ENCODE assay signal across 12 mouse cellular contexts in the genomic region with DNA sequence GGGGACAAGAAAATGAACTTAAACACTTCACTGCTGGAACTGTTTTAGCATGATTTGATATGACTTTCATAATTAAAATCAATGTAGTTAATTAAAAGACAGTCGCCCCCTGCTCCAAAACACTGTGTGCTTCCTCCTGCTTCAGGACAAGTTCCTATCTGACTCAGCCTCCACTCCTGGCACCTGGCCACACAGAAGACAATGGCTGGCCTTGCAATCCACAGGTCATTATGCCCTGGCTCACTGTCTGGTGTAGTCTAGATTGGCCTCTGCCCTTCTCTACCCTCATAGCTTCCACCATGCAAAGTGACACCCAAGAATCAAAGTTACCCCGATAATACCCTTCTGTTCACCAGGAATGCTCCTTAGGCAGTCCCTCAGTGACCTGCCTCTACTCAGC. TPM values are rescaled to one million over a fixed set of nuclear protein-coding genes. Genes with fewer than 3 reads are reported as not detected.
DNase-seq lines count a peak whose midpoint lies in the region; ATAC-seq and TF ChIP-seq lines count a peak whose summit lies in the region.
"Had no signal": no experiment of that assay in that cellular context is flagged by ENCODE, and none has a peak within 500 bp of the region (broad histone marks: within the 10 kb centered on the region; RNA-seq: fewer than 3 reads in every experiment).

No protein-coding gene starts in this region.

- no peaks in the 10 kb centered on the region for H3K36me3 ChIP-seq in kidney, adult 2 months (ENCODE audit: control insufficient read depth, insufficient read depth, low read length)
- H3K36me3 ChIP-seq in kidney, embryonic 14.5 days (ENCODE audit: control insufficient read depth, insufficient read depth, low read length): no peaks in the 10 kb centered on the region
- H3K36me3 ChIP-seq in intestine, embryonic 16.5 days (ENCODE audit: control insufficient read depth, insufficient read depth, low read length): no peaks in the 10 kb centered on the region
- H3K36me3 ChIP-seq: liver, embryonic 13.5 days had no signal

- TF ChIP-seq CTCF in kidney, adult 2 months (conservative IDR thresholded peaks at IDR 0.05; ENCODE audit: insufficient read depth, insufficient read length, low read depth, low read length): no peak

- H3K4me3 ChIP-seq in kidney, adult 2 months (ENCODE audit: insufficient read depth, low read depth, low read length): no peak overlapping the region
- H3K4me3 ChIP-seq in kidney, embryonic 14.5 days (ENCODE audit: low read length): no peak overlapping the region
- no peak overlapping the region for H3K4me3 ChIP-seq in intestine, embryonic 16.5 days (ENCODE audit: low read length)
- H3K4me3 ChIP-seq: liver, embryonic 13.5 days had no signal

- H3K4me2 ChIP-seq in kidney, embryonic 14.5 days (replicated peaks; ENCODE audit: low read depth, low read length): no peak overlapping the region
- H3K4me2 ChIP-seq in intestine, embryonic 16.5 days (ENCODE audit: low read depth, low read length): no peak overlapping the region
- H3K4me2 ChIP-seq: liver, embryonic 13.5 days had no signal

- no peak overlapping the region for H3K27ac ChIP-seq in kidney, adult 2 months (ENCODE audit: insufficient read depth, low read depth, low read length)
- H3K27ac ChIP-seq in kidney, embryonic 14.5 days (ENCODE audit: low read depth, low read length): no peak overlapping the region
- H3K27ac ChIP-seq in intestine, embryonic 16.5 days (ENCODE audit: low read length): no peak overlapping the region
- H3K27ac ChIP-seq: liver, embryonic 13.5 days had no signal

- no peak overlapping the region for H3K9ac ChIP-seq in kidney, embryonic 14.5 days (ENCODE audit: low read depth, low read length)
- H3K9ac ChIP-seq in intestine, embryonic 16.5 days (ENCODE audit: low read depth, low read length): no peak overlapping the region
- H3K9ac ChIP-seq: liver, embryonic 13.5 days had no signal

- no peaks in the 10 kb centered on the region for H3K27me3 ChIP-seq in kidney, adult 2 months (replicated peaks; ENCODE audit: control insufficient read depth, insufficient read depth, low read length)
- H3K27me3 ChIP-seq in kidney, embryonic 14.5 days (ENCODE audit: control insufficient read depth, insufficient read depth, low read length): no peaks in the 10 kb centered on the region
- H3K27me3 ChIP-seq in intestine, embryonic 16.5 days (replicated peaks; ENCODE audit: control insufficient read depth, insufficient read depth, low read length): no peaks in the 10 kb centered on the region
- H3K27me3 ChIP-seq: liver, embryonic 13.5 days had no signal

- H3K4me1 ChIP-seq in kidney, adult 2 months (ENCODE audit: control insufficient read depth, insufficient read depth, low read length): peaks cover 26% of the 10 kb centered on the region
- peaks cover 5% of the 10 kb centered on the region; the same call in 1 of the 2 replicates for H3K4me1 ChIP-seq in kidney, embryonic 14.5 days (ENCODE audit: control insufficient read depth, insufficient read depth, low read length)
- H3K4me1 ChIP-seq in intestine, embryonic 16.5 days (ENCODE audit: control insufficient read depth, insufficient read depth, low read length): peaks cover 6% of the 10 kb centered on the region; the same call in 1 of the 2 replicates

- no peak for TF ChIP-seq POLR2A in kidney, adult 2 months (IDR thresholded peaks at IDR 0.05; ENCODE audit: low read depth, low read length)

- H3K9me3 ChIP-seq in kidney, embryonic 14.5 days (ENCODE audit: control insufficient read depth, low read length): no peaks in the 10 kb centered on the region
- no peaks in the 10 kb centered on the region for H3K9me3 ChIP-seq in intestine, embryonic 16.5 days (ENCODE audit: control insufficient read depth, low read length)
- H3K9me3 ChIP-seq: liver, embryonic 13.5 days had no signal

- DNase-seq in kidney, adult 2 months: peak; percentile 73
- DNase-seq in NIH3T3 (ENCODE audit: low read depth): peak; percentile 19
- peak; percentile 78 to 89 for DNase-seq in adrenal gland, postnatal 36 days
- peak; percentile 24 to 27 for DNase-seq in kidney, postnatal 4 days
- no peak for DNase-seq in spleen, postnatal 36 days (ENCODE audit: low spot score in 2 of 2)
- DNase-seq: liver, embryonic 13.5 days; right cerebral cortex, postnatal 4 days; thymus, postnatal 25 days had no signal

- no peak for ATAC-seq in kidney, embryonic 14.5 days (ENCODE audit: low FRiP score, low TSS enrichment)
- no peak for ATAC-seq in intestine, embryonic 16.5 days
- no peak for ATAC-seq in megakaryocyte, adult 5-6 weeks (ENCODE audit: poor library complexity, severe bottlenecking)
- ATAC-seq: forebrain, embryonic 16.5 days had no signal

- WGBS in kidney, adult 2 months: 52% methylated on average over 2 of the region's 2 CpGs
- WGBS in kidney, embryonic 14.5 days: 83% methylated on average over 2 of the region's 2 CpGs
- WGBS in intestine, embryonic 16.5 days: 84% methylated on average over 2 of the region's 2 CpGs

RNA-seq across cellular contexts. Expression of gene Kif16b, which starts 26.8 kb away (rescaled TPM):
- polyA plus RNA-seq in kidney, adult 2 months (2012; rRNA removed): 25.9 and 28.5 TPM in 2 replicates
- 9.0 and 17.1 TPM in 2 replicates for polyA plus RNA-seq in kidney, embryonic 14.5 days (2014; fragmentation: Nextera tagmentation; extraction: Ambion mirVana)
- 10 to 100 TPM; 25.8 to 27.1 TPM for total RNA-seq in adrenal gland, postnatal 36 days (2021)
- polyA plus RNA-seq in intestine, embryonic 16.5 days (2015; fragmentation: Nextera tagmentation; extraction: Ambion mirVana): 11.1 and 11.5 TPM in 2 replicates
- total RNA-seq in megakaryocyte, adult 5-6 weeks (2015): 12.9 and 15.1 TPM in 2 replicates
- 16.4 and 19.0 TPM in 2 replicates for total RNA-seq in megakaryocyte, adult 5-6 weeks (2017)

Comparison
In these comparisons a context has a peak if more than half of its experiments do, and no peak if none do; other contexts are left out.
1. DNase-seq: peak in kidney, adult 2 months (single experiment), NIH3T3 (single experiment), adrenal gland, postnatal 36 days (2 of 2) and kidney, postnatal 4 days (2 of 2); none in spleen, postnatal 36 days (0 of 2).